Mouse (Mus musculus) kidney, postnatal 14 days (tissue): ENCODE results near the gene Clrn1.
"Not testable (repeated sequence)": the region's sequence is repeated elsewhere in the genome, so short reads cannot be mapped to it uniquely, and the experiment has no call there.

Source experiments
- DNase-seq: peaks from one replicate; pipeline ENCODE4 v3.0.0; 2022; ENCODE audit warnings: mixed read lengths

Gene Clrn1

GRCm38 (mm10) chr3:58884801-58885573 lies at the start of gene Clrn1:
Clrn1 (minus strand) TSS chr3:58885340.
- no peak for DNase-seq

GRCm38 (mm10) chr3:58924027-58924426 lies 38.9 kb upstream of the Clrn1 start:
- DNase-seq: no peak

GRCm38 (mm10) chr3:58923140-58923539 lies 38.0 kb upstream of the Clrn1 start:
- DNase-seq: no peak

- DNase-seq: no peak
Measured at GRCm38 (mm10) chr3:58922636-58923035, 37.5 kb upstream of the Clrn1 start.

- DNase-seq: no peak
Measured at GRCm38 (mm10) chr3:58921316-58921715, 36.2 kb upstream of the Clrn1 start.

GRCm38 (mm10) chr3:58904656-58905055 lies 19.5 kb upstream of the Clrn1 start:
- DNase-seq: no peak

GRCm38 (mm10) chr3:58902051-58902758 lies 17.1 kb upstream of the Clrn1 start:
- no peak for DNase-seq

- no peak for DNase-seq
Measured at GRCm38 (mm10) chr3:58895131-58895530, 10.0 kb upstream of the Clrn1 start.

GRCm38 (mm10) chr3:58894529-58894928 lies 9.4 kb upstream of the Clrn1 start:
- no peak for DNase-seq

GRCm38 (mm10) chr3:58889670-58890069 lies 4.5 kb upstream of the Clrn1 start:
- DNase-seq: no peak

- DNase-seq: no peak
Measured at GRCm38 (mm10) chr3:58888131-58888715, 3.1 kb upstream of the Clrn1 start.

GRCm38 (mm10) chr3:58887719-58888118 lies 2.6 kb upstream of the Clrn1 start:
- DNase-seq: no peak

GRCm38 (mm10) chr3:58883511-58883907 lies 1.6 kb downstream of the Clrn1 start:
- no peak for DNase-seq

GRCm38 (mm10) chr3:58882878-58883510 lies 2.1 kb downstream of the Clrn1 start:
- no peak for DNase-seq

- DNase-seq: no peak
Measured at GRCm38 (mm10) chr3:58881016-58881415, 4.1 kb downstream of the Clrn1 start.

GRCm38 (mm10) chr3:58880181-58880580 lies 5.0 kb downstream of the Clrn1 start:
- no peak for DNase-seq

- not testable (repeated sequence) for DNase-seq
Measured at GRCm38 (mm10) chr3:58871882-58872281, 13.3 kb downstream of the Clrn1 start.

GRCm38 (mm10) chr3:58865690-58866089 lies 19.4 kb downstream of the Clrn1 start:
- DNase-seq: no peak

GRCm38 (mm10) chr3:58862976-58863375 lies 22.2 kb downstream of the Clrn1 start:
- no peak for DNase-seq

- DNase-seq: no peak
Measured at GRCm38 (mm10) chr3:58843415-58843814, 41.7 kb downstream of the Clrn1 start.

- no peak for DNase-seq
Measured at GRCm38 (mm10) chr3:58833442-58834160, 51.5 kb downstream of the Clrn1 start.

GRCm38 (mm10) chr3:58832888-58833287 lies 52.3 kb downstream of the Clrn1 start:
- DNase-seq: no peak

- no peak for DNase-seq
Measured at GRCm38 (mm10) chr3:58831586-58831985, 53.6 kb downstream of the Clrn1 start.
